Mouse (Mus musculus) G1E (cell line): ENCODE results near the gene Rfx8.

ENCODE experiments used
- CTCF ChIP-seq: IDR thresholded peaks from 2 replicates; pipeline ENCODE4 v1.5.1; 2012; ENCODE audit warnings: low read depth, low read length, inconsistent platforms, mixed read lengths
- GATA1 ChIP-seq: IDR thresholded peaks from 2 replicates; pipeline ENCODE4 v1.6.1; 2012; ENCODE audit warnings: borderline replicate concordance, low read length, inconsistent platforms, mixed read lengths

DNA sequence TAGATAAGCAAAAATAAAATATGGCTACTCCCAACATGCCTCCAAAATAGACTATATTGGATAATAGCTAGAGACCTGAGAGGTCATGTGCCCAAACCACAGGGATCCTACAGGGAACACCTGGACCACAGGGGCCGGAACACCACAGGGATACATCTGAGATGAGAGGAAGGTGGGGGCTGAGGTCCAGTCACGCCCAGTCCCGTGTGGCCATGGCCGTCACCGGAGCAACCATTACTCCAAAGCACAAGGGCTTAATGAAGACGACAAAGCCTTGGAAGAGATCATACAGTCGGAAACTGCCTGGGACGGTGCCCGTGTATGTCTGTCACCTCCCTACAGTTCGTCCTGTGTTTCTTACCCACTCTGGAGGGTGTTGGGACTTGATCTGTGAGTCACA is 13.1 kb upstream of the Rfx8 start:
- TF ChIP-seq CTCF (no peak), GATA1 (no peak)
